Mouse (Mus musculus): ENCODE measurements around the gene Sept4.

DNA sequence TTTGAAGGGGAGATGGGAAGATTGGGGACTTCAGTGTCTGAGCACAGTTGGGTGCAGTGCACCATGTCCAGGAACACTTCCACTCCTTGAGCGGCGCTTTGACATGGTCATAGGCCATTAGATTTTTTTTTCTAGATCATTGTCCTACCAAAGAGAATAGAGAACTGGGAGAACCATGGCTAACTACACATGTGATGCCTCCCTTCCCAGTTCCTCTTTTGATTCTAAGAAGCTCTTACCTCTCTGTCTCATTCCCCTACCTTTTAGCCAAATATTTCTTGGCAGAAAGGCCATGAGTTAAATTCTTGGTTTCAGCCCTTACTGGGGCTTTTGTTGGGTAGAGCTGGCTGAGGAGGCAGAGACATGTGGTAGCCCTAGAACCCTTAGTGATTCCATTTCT is 34.9 kb downstream of the Sept4 start:
- TF ChIP-seq FLI1 (IDR thresholded peaks at IDR 0.05; ENCODE audit: low read length) (no peak), GATA1 (IDR thresholded peaks at IDR 0.05; ENCODE audit: borderline replicate concordance, low read length) (no peak)

Measured in megakaryocyte, embryonic 14.5 days (primary cell).